Mouse (Mus musculus): ENCODE measurements around the gene Ppm1n. TPM values are rescaled to one million over a fixed set of nuclear protein-coding genes. Genes with fewer than 3 reads are reported as not detected.

Ppm1n gene
- polyA plus RNA-seq, 2 experiments from 2014 or later: 1.7 to 2.1 TPM

GRCm38 (mm10) chr7:19307739-19308453, 28.0 kb upstream of the Ppm1n start:
- peak; percentile 25 for ATAC-seq

DNA sequence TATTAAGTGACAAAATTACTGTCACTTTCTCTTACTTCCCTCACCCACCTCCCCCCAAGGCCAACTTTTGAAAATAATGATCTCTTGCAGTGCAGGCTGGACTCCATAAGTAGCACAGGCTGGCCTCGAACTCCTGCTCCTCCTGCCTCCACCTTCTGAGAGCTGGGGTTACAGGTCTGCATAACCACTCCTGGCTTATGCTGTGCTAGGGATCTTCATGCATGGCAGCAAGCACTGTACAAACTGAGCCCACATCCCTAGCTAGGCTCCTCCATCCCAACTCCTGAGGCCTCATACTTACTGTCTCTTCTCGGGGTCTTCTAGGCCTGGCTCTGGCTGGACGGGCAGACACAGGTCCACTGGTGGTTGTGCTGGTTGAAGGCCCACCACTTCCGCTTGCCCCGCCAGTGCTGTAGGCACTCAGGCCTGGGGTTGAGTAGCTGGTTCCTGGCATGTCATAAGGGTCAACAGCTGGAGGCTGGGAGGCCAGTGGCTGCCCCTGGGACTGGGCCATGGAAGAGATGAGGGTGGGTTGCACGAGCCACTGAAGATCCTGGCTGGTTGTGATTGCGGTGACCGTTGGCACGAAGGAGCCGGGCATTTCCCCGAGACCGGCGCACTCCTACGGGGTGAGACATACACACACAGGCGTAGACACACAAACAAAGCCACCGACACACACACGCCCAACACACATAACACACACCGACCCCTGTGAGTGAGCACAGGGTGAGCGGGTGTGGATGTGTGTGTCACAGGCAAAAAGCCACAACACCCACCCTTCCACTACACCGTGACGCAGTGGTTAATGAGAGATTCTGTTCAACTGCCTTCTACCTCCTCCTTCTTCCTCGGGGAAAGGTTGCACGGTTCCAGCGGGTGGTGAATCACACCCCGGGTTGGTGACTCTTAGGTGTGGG, 27.2 kb upstream of the Ppm1n start:
- no peak for ATAC-seq

- no peak for ATAC-seq
These were observed 26.2 kb upstream of the Ppm1n start for GRCm38 (mm10) chr7:19305796-19306765.

- no peak for ATAC-seq
These were observed 25.5 kb upstream of the Ppm1n start for GRCm38 (mm10) chr7:19305413-19305735.

DNA sequence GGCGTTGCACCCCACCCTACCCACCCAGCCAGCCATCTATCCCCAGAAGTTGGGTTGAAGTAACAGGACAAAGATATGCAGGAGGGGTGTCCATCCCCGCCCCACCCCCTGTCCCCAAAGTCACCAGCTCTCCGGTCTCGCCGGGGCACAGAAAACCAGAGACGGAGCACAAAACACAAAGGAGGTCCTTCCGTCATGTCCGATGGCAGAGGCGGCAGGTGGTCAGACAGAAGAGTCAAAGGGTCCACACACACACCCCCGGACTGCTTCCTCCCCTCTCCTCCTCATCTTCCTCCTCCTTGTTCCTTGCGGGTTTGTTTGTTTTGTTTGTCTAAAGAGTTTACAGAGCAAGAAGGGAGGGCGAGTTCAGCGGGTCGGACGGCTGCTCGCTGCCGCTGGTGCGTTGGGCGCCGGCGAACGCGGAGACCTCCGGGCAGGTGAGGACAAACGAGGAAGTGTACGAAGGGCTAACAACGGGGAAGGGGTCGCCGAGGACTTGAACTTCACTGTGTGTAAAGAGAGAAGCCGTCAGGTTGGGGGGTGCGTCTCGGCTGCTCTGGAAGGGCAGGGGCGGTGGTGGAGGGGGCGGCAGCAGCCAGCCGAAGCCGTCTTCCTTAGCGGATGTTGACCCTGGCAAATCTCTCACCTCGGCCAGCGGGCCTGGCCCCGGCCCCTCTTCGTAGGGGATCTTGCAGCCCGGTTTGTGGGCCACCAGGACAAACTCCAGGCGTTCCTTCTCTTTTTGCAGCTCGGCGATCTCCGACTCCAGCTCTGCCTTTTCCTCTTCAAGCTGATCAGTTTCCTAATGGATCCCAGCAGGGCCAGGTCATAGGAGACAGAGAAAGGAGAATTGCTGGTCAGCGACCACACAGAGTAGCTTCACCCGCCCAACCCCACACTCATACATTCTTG, 24.9 kb upstream of the Ppm1n start:
- ATAC-seq: no peak

- peak; percentile 28 for ATAC-seq
These were observed 23.9 kb upstream of the Ppm1n start for GRCm38 (mm10) chr7:19303770-19304169.

DNA sequence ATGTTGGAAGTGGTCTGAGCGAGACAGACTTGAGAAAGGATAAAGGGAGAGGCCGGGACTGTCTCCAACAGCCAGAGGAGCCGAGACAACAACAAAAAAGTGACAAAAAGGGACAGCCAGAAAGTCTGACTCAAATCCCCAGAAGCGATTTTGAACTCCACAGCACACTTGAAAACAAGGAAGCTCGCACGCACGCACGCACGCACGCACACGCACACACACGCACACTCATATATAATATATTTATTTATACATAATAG, 23.1 kb upstream of the Ppm1n start:
- no peak for ATAC-seq

GRCm38 (mm10) chr7:19302264-19303045, 22.6 kb upstream of the Ppm1n start:
- ATAC-seq: no peak

DNA sequence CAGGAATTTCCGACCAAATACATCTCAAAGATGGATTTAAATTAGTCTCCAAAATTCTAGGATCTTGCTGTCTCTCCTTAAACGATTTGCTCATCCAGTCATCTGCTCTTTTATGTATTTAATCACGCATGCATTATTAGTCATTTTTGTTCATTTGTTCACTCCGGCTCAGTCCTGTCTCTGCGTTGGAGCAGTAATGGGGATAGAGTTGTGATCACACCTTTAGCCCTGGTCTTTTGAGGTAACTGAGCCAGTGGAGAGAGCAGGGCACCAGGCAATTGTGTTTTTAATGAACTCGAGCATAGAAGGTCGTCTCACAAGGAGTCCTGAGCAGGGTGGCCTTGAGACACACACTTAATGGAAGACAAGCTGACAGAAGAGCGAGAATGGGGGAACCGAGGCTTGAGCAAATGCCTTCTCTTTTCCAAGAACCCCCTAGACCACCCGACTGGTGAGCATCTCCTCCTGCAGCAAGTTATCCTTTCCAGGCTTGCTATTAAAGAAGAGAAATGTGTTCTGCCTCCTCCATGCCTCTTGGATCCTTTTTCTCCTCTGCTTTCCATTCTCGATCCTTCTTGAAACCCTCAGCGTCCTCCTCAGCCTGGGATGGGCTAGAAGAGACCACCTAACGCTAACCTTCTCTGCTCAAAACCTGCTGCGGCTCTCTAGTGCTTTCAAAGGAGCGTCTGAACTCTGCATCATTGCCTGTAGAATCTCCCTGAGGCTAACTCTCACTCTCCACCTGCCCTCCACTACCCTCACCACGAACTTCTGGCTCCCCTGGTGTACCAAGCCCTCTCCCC, 21.8 kb upstream of the Ppm1n start:
- no peak for ATAC-seq

DNA sequence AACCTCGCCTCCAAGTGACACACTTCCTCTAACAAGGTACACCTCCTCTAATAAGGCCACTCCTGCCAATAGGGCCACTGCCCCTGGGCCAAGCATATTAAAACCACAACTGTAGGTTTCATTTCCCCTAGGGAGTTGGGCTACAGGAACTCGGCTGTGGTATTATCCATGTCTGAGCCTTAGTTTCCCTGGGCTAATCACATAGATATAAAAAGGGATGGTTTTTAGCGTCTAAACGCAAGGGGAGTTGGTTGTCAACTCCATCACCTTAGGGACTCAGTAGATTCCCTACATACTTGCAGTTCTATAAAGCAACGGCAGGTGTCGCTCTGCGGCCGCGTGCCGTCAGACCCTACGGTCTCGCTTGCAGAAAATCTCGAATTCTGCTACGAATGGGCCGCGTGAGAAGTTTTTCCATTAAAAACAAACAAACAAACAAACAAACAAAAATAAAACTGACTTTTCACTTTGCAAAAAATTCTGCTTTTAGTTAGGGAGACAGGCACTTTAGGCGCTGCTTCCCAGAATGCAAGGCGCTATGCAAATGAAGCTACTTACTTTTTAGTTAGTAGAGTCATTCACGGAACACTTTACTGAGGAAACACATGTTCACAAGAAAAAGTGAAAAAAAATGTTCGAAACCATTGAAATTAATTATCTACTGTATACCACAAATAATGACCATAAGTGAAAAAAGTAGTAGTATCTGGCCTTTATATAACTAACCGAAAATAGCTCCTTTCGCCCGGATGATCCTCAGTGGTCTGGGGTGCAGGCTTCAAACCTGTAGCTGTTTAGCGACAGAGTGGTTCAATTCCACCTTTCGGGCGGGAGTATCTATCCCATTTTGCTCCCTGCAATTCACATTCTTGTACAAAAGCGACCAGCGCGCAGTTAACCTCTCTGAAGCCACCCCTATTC, 20.9 kb upstream of the Ppm1n start:
- ATAC-seq: peak; percentile 69

DNA sequence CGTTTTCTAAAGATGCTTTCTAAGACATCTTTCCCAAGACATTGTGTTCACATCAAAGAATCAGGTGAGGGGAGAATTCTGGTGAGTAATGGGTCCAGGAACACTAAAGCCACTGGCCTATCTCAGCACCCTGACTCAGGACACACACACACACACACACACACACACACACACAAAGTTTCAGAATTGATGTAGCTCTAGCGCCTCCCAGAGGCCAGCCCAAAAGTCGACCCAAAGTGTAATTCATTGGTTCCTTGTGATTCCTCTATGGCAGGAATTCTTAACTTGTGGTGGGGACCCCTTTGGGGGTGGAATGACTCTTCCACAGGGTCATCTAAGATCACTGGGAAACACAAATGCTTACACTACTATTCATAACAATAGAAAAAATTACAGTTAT, 19.3 kb upstream of the Ppm1n start:
- no peak for ATAC-seq

DNA sequence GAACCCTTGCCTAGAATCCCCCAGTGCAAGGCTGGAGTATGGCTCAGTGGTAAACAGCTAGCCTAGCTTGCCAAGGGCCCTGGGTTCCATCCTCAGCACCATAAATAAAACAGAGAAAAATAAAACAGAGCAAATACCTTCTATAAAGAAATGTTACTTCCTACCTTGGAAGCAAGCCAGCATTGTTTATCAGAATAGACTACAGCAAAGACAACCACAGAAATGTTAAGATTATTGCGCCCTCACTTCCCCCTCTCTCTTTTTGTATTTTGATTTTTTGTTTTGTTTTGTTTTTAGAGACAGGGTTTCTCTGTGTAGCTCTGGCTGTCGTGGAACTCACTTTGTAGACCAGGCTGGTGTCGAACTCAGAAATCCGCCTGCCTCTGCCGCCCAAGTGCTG, 17.9 kb upstream of the Ppm1n start:
- no peak for ATAC-seq

- no peak for ATAC-seq
These were observed 17.2 kb upstream of the Ppm1n start for GRCm38 (mm10) chr7:19297034-19297433.

- ATAC-seq: peak; percentile 80
These were observed 15.8 kb upstream of the Ppm1n start for GRCm38 (mm10) chr7:19295503-19296185.

- ATAC-seq: no peak
These were observed 11.2 kb upstream of the Ppm1n start for GRCm38 (mm10) chr7:19290969-19291596.

DNA sequence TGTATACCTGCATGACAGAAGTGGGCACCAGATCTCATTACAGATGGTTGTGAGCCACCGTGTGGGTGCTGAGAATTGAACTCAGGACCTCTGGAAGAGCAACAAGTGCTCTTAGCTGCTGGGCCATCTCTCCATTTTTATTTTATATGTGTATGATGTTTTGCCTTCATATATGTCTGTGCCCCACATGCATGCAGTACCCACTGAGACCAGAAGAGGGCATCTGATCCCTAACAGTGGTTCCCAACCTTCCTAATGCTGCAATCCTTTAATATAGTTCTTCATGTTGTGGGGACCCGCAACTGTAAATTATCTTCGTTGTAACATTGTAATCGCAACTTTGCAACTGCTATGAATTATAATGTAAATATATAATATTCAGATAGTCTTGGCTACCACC, 4.9 kb upstream of the Ppm1n start:
- no peak for ATAC-seq

GRCm38 (mm10) chr7:19283406-19283804, 3.5 kb upstream of the Ppm1n start:
- ATAC-seq: no peak

- peak; percentile 38 for ATAC-seq
These were observed 3.0 kb upstream of the Ppm1n start for GRCm38 (mm10) chr7:19282791-19283405.

Measured in CD4-positive, CD25-positive, alpha-beta regulatory T cell, adult 4 months (primary cell).